Mouse (Mus musculus) CH12.LX (cell line): ENCODE results near the gene Erf. TPM values are rescaled to one million over a fixed set of nuclear protein-coding genes. Genes with fewer than 3 reads are reported as not detected.

Source experiments
- DNase-seq: peaks from one replicate; pipeline ENCODE4 v3.0.0-alpha.2; 2013; ENCODE audit errors: extremely low read depth
- H3K27ac ChIP-seq: 2 replicates; pipeline ENCODE4 v1.5.1; 2012; ENCODE audit warnings: low read depth, mild to moderate bottlenecking, control low read depth, moderate library complexity; ENCODE audit not compliant: insufficient read depth
- H3K27me3 ChIP-seq: replicated peaks from 2 replicates; pipeline ENCODE3; 2012; ENCODE audit warnings: inconsistent platforms
- H3K36me3 ChIP-seq, 2 experiments: replicated peaks in 1 of 2; 2 replicates each; pipeline versions ENCODE3 to v1.6.1; 2012; ENCODE audit warnings: inconsistent platforms in 1 of 2, low read length in 1 of 2, mild to moderate bottlenecking in 1 of 2, mixed read lengths in 1 of 2, moderate library complexity in 1 of 2; ENCODE audit not compliant: control insufficient read depth in 1 of 2, insufficient read depth in 1 of 2
- H3K4me1 ChIP-seq, 2 experiments: 2 replicates each; pipeline ENCODE4 v1.6.1; 2012; ENCODE audit warnings: inconsistent platforms in 1 of 2, moderate library complexity in 1 of 2; ENCODE audit not compliant: insufficient read depth in 2 of 2, control insufficient read depth in 1 of 2
- H3K4me2 ChIP-seq: 2 replicates; pipeline ENCODE4 v1.6.1; 2012; ENCODE audit warnings: low read depth, mild to moderate bottlenecking, control low read depth; ENCODE audit not compliant: poor library complexity, insufficient read depth, severe bottlenecking
- H3K4me3 ChIP-seq, 3 experiments: fragments of 150-350 bp in 1 of 3; sonication (generic) in 1 of 3; replicated peaks in 1 of 3; 2 replicates each; pipeline versions ENCODE3 to v1.5.1; 2011 to 2012; ENCODE audit warnings: low read depth in 2 of 3, low read length in 2 of 3, mild to moderate bottlenecking in 2 of 3, moderate library complexity in 2 of 3, control low read depth in 1 of 3, improper control_type of control experiment in 1 of 3, inconsistent platforms in 1 of 3, mixed read lengths in 1 of 3; ENCODE audit not compliant: poor library complexity in 1 of 3
- H3K79me2 ChIP-seq: replicated peaks from 2 replicates; pipeline ENCODE4 v1.6.1; 2012; ENCODE audit warnings: mild to moderate bottlenecking, moderate library complexity; ENCODE audit not compliant: control insufficient read depth, poor library complexity, insufficient read depth, severe bottlenecking; ENCODE audit errors: extremely low read depth
- H3K9ac ChIP-seq: 2 replicates; pipeline ENCODE4 v1.6.1; 2012; ENCODE audit warnings: low read depth, mild to moderate bottlenecking, control low read depth, moderate library complexity; ENCODE audit not compliant: insufficient read depth
- H3K9me3 ChIP-seq: replicated peaks from 2 replicates; pipeline ENCODE3; 2012; ENCODE audit warnings: low read length, inconsistent platforms, mixed read lengths
- BHLHE40 ChIP-seq: IDR thresholded peaks from 2 replicates; pipeline ENCODE4 v1.6.1; 2011; ENCODE audit warnings: mild to moderate bottlenecking, low read depth, low read length, improper control_type of control experiment
- EP300 ChIP-seq: IDR thresholded peaks from 2 replicates; pipeline ENCODE4 v1.6.1; 2011; ENCODE audit warnings: low read length, improper control_type of control experiment
- HCFC1 ChIP-seq: IDR thresholded peaks from 2 replicates; pipeline ENCODE4 v1.6.1; 2012; ENCODE audit warnings: low read depth, mild to moderate bottlenecking, inconsistent platforms, low read length, improper control_type of control experiment
- MAFK ChIP-seq: IDR thresholded peaks from 2 replicates; pipeline ENCODE4 v1.6.1; 2011; ENCODE audit warnings: low read length, improper control_type of control experiment; ENCODE audit not compliant: insufficient replicate concordance
- POLR2A ChIP-seq: IDR thresholded peaks from 2 replicates; pipeline ENCODE4 v1.6.1; 2011; ENCODE audit warnings: low read depth, mild to moderate bottlenecking, improper control_type of control experiment, low read length
- POLR2AphosphoS2 ChIP-seq: IDR thresholded peaks from 2 replicates; pipeline ENCODE4 v1.6.1; 2011; ENCODE audit warnings: low read depth, low read length, improper control_type of control experiment
- SMC3 ChIP-seq: IDR thresholded peaks from 2 replicates; pipeline ENCODE4 v1.6.1; 2011; ENCODE audit warnings: low read depth, low read length, improper control_type of control experiment
- TCF12 ChIP-seq: IDR thresholded peaks from 2 replicates; pipeline ENCODE4 v1.6.1; 2014; ENCODE audit warnings: low read depth, mild to moderate bottlenecking, inconsistent platforms, low read length, improper control_type of control experiment
- USF1 ChIP-seq: IDR thresholded peaks from 2 replicates; pipeline ENCODE4 v1.6.1; 2014; ENCODE audit warnings: low read depth, mild to moderate bottlenecking, inconsistent platforms, low read length, improper control_type of control experiment
- dilution Hi-C: fragments of 300-500 bp; cut with MboI; formaldehyde crosslinking; loops from 2 replicates; pipeline ENCODE4 v1.14.3; 2020; ENCODE audit warnings: low sequenced_read_pairs; ENCODE audit not compliant: extremely low pct_unique_long_range_greater_than_20kb, extremely low pct_ligation_motif_present
- in situ Hi-C: fragments of 300-500 bp; cut with MboI; formaldehyde crosslinking; loops from 3 replicates; pipeline ENCODE4 v1.14.3; 2019; ENCODE audit warnings: low sequenced_read_pairs, low pct_ligation_motif_present, low pct_unique_long_range_greater_than_20kb, mixed read lengths
- polyA plus RNA-seq: library from polyadenylated mRNA; unstranded; fragments of >175 nt; gene quantifications from 2 replicates; pipeline ENCODE4 v1.2.1, GENCODE M21; 2012; ENCODE audit warnings: low read depth; ENCODE audit not compliant: insufficient read length
- total RNA-seq, 2 experiments: library from RNA; depleted of rRNA; stranded (reverse); fragments of 300-350 nt in 1 of 2; fragments of >200 nt in 1 of 2; gene quantifications; 2 replicates each; pipeline ENCODE4 v1.2.3; 2012 to 2014

Gene Erf
- total and polyA plus RNA-seq, 3 experiments, result 6.1 to 15.4 (median 13.2) TPM

DNA sequence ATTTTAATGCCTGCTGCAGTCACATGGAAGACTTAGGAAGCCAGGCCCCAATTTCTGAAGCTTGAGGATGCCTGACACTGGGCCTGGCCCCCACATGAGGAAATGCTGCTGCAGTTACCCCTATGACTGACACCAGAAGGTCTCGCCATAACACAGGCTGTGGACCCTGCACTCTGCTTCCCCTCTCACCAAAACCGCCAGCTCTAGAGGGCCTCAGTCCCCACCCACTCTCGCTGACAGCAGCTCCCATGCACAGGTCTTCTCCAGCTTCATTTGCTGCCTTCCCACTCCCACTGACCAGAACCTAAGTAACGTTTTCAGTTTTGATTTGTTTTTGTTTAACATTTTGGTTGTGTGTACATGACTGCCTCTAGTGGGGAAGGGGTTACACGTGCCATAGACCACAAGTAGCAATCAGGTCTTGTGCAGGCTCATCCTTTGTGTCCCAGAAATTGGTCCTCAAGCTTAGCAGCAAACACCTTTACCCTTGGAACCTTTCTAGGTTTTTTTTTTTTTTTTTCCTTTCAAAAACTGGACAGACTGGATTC lies 18.4 kb downstream of the Erf start:
- H3K27ac ChIP-seq, result no peak overlapping the region
- in situ Hi-C loops (no loop called here), dilution Hi-C loops (no loop called here)
- H3K4me2 ChIP-seq, result no peak overlapping the region
- no peak overlapping the region for H3K4me3 ChIP-seq
- DNase-seq, result no peak
- TF ChIP-seq BHLHE40, result peak; percentile 42; the same call in 1 of the 2 replicates
- no peak for TF ChIP-seq TCF12
- TF ChIP-seq HCFC1, result no peak
- no peak for TF ChIP-seq MAFK
- peak; percentile 11; the same call in 1 of the 2 replicates for TF ChIP-seq SMC3
- H3K27me3 ChIP-seq, result no peaks in the 10 kb centered on the region
- peaks cover 8 to 31% of the 10 kb centered on the region in 2 experiments for H3K4me1 ChIP-seq
- H3K9me3 ChIP-seq, result no peaks in the 10 kb centered on the region
- peaks cover 78 to 86% of the 10 kb centered on the region in 2 experiments for H3K36me3 ChIP-seq
- H3K9ac ChIP-seq, result no peak overlapping the region
- peaks cover 34% of the 10 kb centered on the region for H3K79me2 ChIP-seq

DNA sequence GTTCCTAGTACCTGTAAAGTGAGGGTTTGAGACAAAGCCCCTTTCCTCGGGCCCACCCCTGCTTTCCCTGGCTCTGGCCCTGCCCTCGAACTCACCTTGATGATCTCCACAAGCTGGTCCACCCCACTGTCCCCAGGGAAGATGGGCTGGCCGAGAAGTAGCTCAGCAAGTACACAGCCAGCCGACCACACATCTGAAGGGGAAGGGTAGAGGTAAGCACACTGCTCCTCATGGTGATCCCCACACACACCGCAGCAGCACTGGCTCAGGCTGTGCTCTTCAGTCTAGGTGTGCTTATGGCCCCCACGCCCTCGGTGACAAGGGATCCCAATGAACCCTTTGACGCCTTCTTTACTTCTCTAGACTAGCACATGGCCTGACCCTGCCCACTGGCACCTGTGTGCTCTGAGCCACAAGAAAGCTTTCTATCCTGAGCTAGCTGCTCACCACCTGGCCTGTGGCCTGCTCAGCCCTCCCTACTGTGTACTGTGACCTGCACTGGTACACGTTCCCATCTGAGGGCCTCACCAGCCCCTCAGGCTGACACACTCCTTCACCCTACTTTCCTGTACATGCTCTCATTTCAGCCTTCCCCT lies 19.8 kb downstream of the Erf start:
- Histone ChIP-seq H3K9me3 (no peaks in the 10 kb centered on the region), H3K36me3 (peaks cover 92 to 98% of the 10 kb centered on the region in 2 experiments), H3K79me2 (peaks cover 20% of the 10 kb centered on the region), H3K4me1 (peaks cover 8 to 21% of the 10 kb centered on the region in 2 experiments), H3K9ac (no peak overlapping the region), H3K27ac (0 out of 2 replicates have a peak overlapping the region, but pooled peaks have one; percentile 13), H3K4me2 (no peak overlapping the region), H3K27me3 (no peaks in the 10 kb centered on the region), H3K4me3 (no peak overlapping the region)
- DNase-seq, result no peak
- peak; percentile 13; the same call in 1 of the 2 replicates for TF ChIP-seq POLR2A
- no peak for TF ChIP-seq EP300
- TF ChIP-seq TCF12, result no peak
- dilution Hi-C loops, result no loop called here
- in situ Hi-C loops, result no loop called here

DNA sequence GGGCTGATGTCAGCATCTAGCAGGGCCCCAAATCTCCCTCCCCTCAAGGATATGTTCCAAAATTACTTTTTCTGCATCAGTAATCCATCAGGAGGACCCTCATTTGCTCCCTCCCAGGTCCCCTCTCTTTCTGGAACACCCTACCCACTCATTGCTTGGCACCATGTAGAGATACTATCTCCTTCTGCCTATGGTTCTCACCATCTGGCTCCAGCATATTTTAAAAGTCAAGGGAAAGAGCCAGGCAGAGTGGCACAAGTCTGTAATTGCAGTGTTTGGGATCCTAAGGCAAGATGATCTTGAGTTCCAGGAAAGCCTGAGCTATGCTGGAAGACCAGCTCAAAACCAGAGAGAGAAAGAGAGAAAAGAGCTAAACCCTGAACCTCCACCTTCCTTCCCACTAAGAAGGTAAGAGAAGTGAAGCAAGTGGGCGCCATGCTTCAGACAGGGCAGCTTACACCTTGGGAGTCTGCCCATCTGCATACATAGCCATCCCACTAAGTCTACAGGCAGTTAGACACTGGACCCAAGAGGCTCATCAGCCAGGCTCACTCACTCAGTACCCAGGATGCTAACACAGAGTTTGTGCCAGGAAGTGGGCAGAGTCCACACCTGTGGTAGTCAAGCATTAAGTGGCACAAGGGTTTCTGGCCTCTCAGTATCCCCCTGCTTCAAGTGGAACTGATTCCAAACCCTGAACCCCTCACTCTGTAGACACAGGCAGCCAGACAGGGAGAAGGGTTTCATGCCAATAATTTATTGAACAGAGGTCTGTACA lies 22.8 kb downstream of the Erf start:
- no peak overlapping the region for H3K27ac ChIP-seq
- H3K4me1 ChIP-seq, result peaks cover 4 to 5% of the 10 kb centered on the region in 2 experiments; a peak in 3 of 4 replicates
- no peaks in the 10 kb centered on the region for H3K9me3 ChIP-seq
- no peak for DNase-seq
- no peak overlapping the region for H3K9ac ChIP-seq
- TF ChIP-seq USF1, result no peak
- peak; percentile 48; the same call in 1 of the 2 replicates for TF ChIP-seq POLR2AphosphoS2
- TF ChIP-seq POLR2A, result peak; percentile 14; the same call in 1 of the 2 replicates
- TF ChIP-seq TCF12, result no peak
- H3K27me3 ChIP-seq, result no peaks in the 10 kb centered on the region
- H3K79me2 ChIP-seq, result no peaks in the 10 kb centered on the region; the same call in 1 of the 2 replicates
- peaks cover 85 to 97% of the 10 kb centered on the region in 2 experiments for H3K36me3 ChIP-seq
- dilution Hi-C loops (no loop called here), in situ Hi-C loops (no loop called here)
- H3K4me2 ChIP-seq, result no peak overlapping the region
- H3K4me3 ChIP-seq, result no peak overlapping the region
